Mouse (Mus musculus) layer of hippocampus, postnatal 10 days (tissue): Measurements from ENCODE around the gene Pros1. TPM values are rescaled to one million over a fixed set of nuclear protein-coding genes. Genes with fewer than 3 reads are reported as not detected.

Source experiments
- DNase-seq, 2 experiments: peaks; one replicate each; pipeline ENCODE4 v3.0.0; 2021; ENCODE audit warnings: low spot score in 2 of 2
- total RNA-seq, 2 experiments: library from RNA; stranded (reverse); gene quantifications; 2 replicates each; pipeline ENCODE4 v1.2.3; 2021

Pros1 gene
- total RNA-seq, 2 experiments from 2014 or later = 9.8 to 11.2 TPM

GRCm38 (mm10) chr16:62858018-62858417 lies 3.9 kb downstream of the Pros1 start:
- DNase-seq = no peak

GRCm38 (mm10) chr16:62860140-62860539 lies 6.0 kb downstream of the Pros1 start:
- DNase-seq = no peak

GRCm38 (mm10) chr16:62861455-62861854 lies 7.3 kb downstream of the Pros1 start:
- DNase-seq = no peak

GRCm38 (mm10) chr16:62872688-62873117 lies 18.6 kb downstream of the Pros1 start:
- DNase-seq = no peak

GRCm38 (mm10) chr16:62873180-62873579 lies 19.1 kb downstream of the Pros1 start:
- no peak for DNase-seq

GRCm38 (mm10) chr16:62874065-62874464 lies 20.0 kb downstream of the Pros1 start:
- no peak for DNase-seq

GRCm38 (mm10) chr16:62895824-62896223 lies 41.7 kb downstream of the Pros1 start:
- DNase-seq = no peak

GRCm38 (mm10) chr16:62911364-62911763 lies 57.3 kb downstream of the Pros1 start:
- no peak for DNase-seq

GRCm38 (mm10) chr16:62912246-62912645 lies 58.1 kb downstream of the Pros1 start:
- no peak for DNase-seq

GRCm38 (mm10) chr16:62915530-62915929 lies 61.4 kb downstream of the Pros1 start:
- DNase-seq = no peak

GRCm38 (mm10) chr16:62922245-62922644 lies 68.1 kb downstream of the Pros1 start:
- DNase-seq = no peak

- DNase-seq = no peak
These were observed 77.2 kb downstream of the Pros1 start for GRCm38 (mm10) chr16:62931341-62931740.

GRCm38 (mm10) chr16:62936316-62936715 lies 82.2 kb downstream of the Pros1 start:
- no peak for DNase-seq

GRCm38 (mm10) chr16:62940388-62941003 lies 86.4 kb downstream of the Pros1 start:
- peak; percentile 69 to 83 for DNase-seq

- peak in 1 of 2 experiments; percentile 17 for DNase-seq
These were observed 87.7 kb downstream of the Pros1 start for GRCm38 (mm10) chr16:62941763-62942162.

- no peak for DNase-seq
These were observed 88.6 kb downstream of the Pros1 start for GRCm38 (mm10) chr16:62942418-62943410.

GRCm38 (mm10) chr16:62958485-62958884 lies 104.4 kb downstream of the Pros1 start:
- DNase-seq = no peak

- DNase-seq = no peak
These were observed 110.3 kb downstream of the Pros1 start for GRCm38 (mm10) chr16:62964361-62964763.

- DNase-seq = no peak
These were observed 117.7 kb downstream of the Pros1 start for GRCm38 (mm10) chr16:62971673-62972332.

- DNase-seq = peak in 1 of 2 experiments; percentile 24
These were observed 120.8 kb downstream of the Pros1 start for GRCm38 (mm10) chr16:62974926-62975325.
